Mouse (Mus musculus): ENCODE measurements around the gene Snn. TPM values are rescaled to one million over a fixed set of nuclear protein-coding genes. Genes with fewer than 3 reads are reported as not detected.

The Snn gene
- polyA plus RNA-seq, 1 experiment from 2014 or later = 37.2 TPM

DNA sequence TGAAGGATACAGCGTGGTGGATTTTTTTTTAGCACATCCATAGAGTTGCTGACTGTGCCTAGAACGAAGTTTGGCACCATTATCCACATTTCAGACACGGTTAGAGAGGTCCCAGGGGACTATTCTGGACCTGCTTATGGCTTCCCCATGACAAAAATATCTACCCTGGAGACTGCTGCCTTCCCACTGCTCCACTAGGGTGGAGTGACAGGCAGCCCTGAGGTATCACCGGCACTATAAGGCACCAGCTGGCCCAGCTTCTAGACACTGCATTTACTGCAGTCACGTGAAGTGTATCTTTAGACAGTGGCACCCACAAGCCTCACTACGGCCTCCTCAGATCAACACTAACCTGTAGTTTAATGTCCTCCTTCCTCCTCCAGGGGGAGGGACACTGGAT lies 5.9 kb upstream of the Snn start:
- Histone ChIP-seq H3K4me3 (no peak overlapping the region), H3K9me3 (no peaks in the 10 kb centered on the region), H3K4me1 (peaks cover 16% of the 10 kb centered on the region), H3K36me3 (no peaks in the 10 kb centered on the region), H3K27ac (0 out of 2 replicates have a peak overlapping the region, but pooled peaks have one; percentile 44), H3K27me3 (ENCODE audit: insufficient read depth, poor library complexity, severe bottlenecking) (no peaks in the 10 kb centered on the region)
- no peak for DNase-seq (ENCODE audit: low spot score)
- 82% methylated on average over 6 of the region's 6 CpGs for WGBS

DNA sequence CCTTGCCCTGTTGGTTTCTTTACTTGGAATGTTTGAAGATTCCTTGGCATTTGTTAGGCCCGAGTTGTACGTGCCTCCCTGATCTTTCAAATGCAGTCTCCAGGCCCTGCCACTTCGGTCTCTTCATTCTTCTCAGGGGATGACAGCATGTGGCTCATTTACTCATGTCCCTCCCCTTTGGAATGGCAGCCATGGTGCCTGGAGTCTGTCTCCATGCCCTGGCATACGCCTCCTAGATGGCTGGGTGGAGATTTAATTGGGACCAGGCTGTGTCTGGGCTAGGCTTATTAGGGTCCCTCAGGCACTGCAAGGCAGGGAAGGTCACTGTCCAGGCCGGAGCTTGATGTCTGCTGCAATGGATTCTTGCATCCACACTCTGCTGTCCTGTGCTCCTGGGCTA lies 4.8 kb upstream of the Snn start:
- no peaks in the 10 kb centered on the region for H3K9me3 ChIP-seq
- H3K27ac ChIP-seq = peak overlapping the region; percentile 44; the same call in 1 of the 2 replicates
- no peaks in the 10 kb centered on the region for H3K36me3 ChIP-seq
- no peak for DNase-seq (ENCODE audit: low spot score)
- WGBS = 67% methylated on average over 5 of the region's 5 CpGs
- H3K4me1 ChIP-seq = peaks cover 16% of the 10 kb centered on the region
- H3K4me3 ChIP-seq = no peak overlapping the region
- H3K27me3 ChIP-seq (ENCODE audit: insufficient read depth, poor library complexity, severe bottlenecking) = no peaks in the 10 kb centered on the region

DNA sequence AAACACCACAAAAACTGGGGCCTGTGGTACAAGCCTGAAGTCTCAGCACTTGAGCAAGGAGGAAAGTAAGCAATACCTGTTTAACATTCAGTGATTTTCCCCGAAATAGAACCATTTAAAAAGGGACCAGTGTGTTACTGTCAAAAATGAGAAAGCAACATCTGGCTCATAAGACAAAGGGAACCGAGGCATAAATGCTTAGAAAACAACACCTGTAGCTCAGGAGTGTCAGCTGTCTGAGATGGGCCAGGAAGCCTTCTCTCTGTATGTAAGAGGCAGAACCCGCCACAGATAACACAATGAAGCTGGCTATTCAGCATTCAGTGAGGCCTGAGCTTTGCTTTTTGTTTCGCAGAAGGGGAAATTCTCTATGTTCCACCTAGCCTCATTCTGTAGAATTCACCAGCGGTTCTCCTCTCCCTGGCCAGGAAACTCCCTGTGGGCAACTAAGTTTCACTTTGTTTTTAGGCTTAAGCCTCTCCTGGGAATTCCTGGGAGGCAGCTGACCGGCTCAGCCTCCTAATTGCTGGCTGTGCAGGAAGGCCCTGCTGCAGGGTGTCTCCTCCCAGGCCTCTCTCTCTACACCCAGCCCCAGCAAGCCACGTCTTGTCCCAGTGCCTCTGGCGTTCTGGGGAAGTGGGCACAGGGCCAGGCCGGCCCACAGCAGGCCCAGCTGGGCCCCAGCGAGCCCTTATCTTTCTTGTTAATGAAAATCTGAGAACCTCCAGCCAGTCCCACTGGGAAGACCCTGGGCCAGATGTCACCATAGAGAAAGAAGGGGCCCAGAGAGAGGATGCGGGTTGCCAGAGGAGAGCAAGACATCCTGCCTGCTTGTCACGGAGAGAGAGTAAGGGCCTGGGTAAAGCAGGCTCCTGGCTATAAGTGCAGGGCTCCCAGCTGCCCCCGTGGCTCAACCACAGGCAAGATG lies 2.3 kb downstream of the Snn start:
- Histone ChIP-seq H3K27ac (peak overlapping the region; percentile 88), H3K4me3 (peak overlapping the region; percentile 33; the same call in 1 of the 2 replicates), H3K27me3 (ENCODE audit: insufficient read depth, poor library complexity, severe bottlenecking) (no peaks in the 10 kb centered on the region), H3K9me3 (no peaks in the 10 kb centered on the region), H3K36me3 (0 out of 2 replicates have a peak, but pooled peaks cover 3% of the 10 kb centered on the region), H3K4me1 (peaks cover 34% of the 10 kb centered on the region)
- DNase-seq (ENCODE audit: low spot score) = peak; percentile 84
- WGBS = 23% methylated on average over 13 of the region's 13 CpGs

DNA sequence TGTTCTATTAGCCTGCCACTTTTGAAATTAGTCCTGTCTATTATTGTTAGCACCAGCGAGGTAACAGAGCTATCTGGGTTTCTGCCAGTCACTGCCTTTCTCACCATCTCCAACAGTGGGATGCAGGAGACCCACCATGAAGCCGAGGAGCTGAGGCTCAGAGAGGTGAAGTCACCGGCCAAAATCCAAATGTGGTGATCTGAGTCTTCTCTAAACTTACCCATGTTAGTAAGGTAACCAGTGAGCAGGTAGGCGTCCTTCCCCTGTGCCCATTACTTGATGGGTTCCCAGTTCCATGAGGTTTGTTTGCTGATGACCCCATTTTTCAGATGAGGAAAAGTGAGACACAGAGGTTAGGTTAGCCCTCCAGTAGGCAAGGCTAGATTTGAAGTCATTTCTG lies 3.6 kb downstream of the Snn start:
- 84% methylated on average over 4 of the region's 4 CpGs for WGBS
- Histone ChIP-seq H3K9me3 (no peaks in the 10 kb centered on the region), H3K4me1 (peaks cover 40% of the 10 kb centered on the region), H3K4me3 (no peak overlapping the region), H3K27ac (no peak overlapping the region), H3K36me3 (0 out of 2 replicates have a peak, but pooled peaks cover 3% of the 10 kb centered on the region), H3K27me3 (ENCODE audit: insufficient read depth, poor library complexity, severe bottlenecking) (no peaks in the 10 kb centered on the region)
- DNase-seq (ENCODE audit: low spot score) = no peak

DNA sequence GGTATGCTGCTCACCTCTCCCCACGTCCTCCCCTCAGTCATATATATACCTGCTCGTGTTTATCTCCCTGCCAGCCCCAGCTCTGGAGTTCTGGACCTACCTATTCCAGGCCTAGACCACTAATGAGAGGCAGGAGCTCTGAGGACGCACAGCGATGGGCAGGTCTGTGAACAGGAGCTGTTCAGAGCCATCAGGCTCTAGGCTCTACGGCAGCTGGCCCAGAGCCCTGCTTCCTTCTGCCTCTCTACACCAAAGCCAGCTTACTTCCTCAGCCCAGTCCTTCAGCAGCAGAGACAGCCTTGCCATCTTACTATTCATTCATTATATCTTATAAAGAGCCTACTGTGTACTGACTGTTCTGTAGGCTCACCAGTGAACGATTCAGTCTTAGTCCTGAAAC lies 4.0 kb downstream of the Snn start:
- Histone ChIP-seq H3K4me3 (no peak overlapping the region), H3K9me3 (no peaks in the 10 kb centered on the region), H3K27me3 (ENCODE audit: insufficient read depth, poor library complexity, severe bottlenecking) (no peaks in the 10 kb centered on the region), H3K36me3 (0 out of 2 replicates have a peak, but pooled peaks cover 3% of the 10 kb centered on the region), H3K4me1 (peaks cover 44% of the 10 kb centered on the region), H3K27ac (0 out of 2 replicates have a peak overlapping the region, but pooled peaks have one; percentile 96)
- WGBS = 84% methylated on average over 6 of the region's 6 CpGs
- DNase-seq (ENCODE audit: low spot score) = no peak

DNA sequence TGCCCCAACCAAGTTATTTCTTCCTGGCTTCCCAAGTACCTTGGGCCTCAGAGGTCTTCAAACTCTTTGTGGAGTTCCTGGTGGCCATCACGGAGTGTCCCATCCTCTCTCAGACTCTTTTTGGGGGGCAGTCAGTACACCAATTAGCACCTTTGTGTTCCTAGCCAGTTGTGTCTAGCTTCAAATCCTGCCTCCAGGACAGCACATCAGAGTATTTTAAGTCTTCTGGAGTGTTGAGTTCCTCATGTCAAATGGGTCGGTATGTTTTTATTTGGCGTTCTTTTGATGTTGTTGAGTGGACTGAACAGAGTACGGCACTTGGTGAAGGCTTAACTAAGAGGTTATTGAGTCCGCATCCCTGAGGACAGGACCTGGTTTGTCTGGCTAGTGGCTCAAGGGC lies 4.7 kb downstream of the Snn start:
- Histone ChIP-seq H3K27ac (peak overlapping the region; percentile 96), H3K4me1 (peaks cover 51% of the 10 kb centered on the region), H3K36me3 (0 out of 2 replicates have a peak, but pooled peaks cover 3% of the 10 kb centered on the region), H3K27me3 (ENCODE audit: insufficient read depth, poor library complexity, severe bottlenecking) (no peaks in the 10 kb centered on the region), H3K9me3 (no peaks in the 10 kb centered on the region), H3K4me3 (peak overlapping the region; percentile 80)
- 65% methylated on average over 5 of the region's 5 CpGs for WGBS
- DNase-seq (ENCODE audit: low spot score) = no peak

DNA sequence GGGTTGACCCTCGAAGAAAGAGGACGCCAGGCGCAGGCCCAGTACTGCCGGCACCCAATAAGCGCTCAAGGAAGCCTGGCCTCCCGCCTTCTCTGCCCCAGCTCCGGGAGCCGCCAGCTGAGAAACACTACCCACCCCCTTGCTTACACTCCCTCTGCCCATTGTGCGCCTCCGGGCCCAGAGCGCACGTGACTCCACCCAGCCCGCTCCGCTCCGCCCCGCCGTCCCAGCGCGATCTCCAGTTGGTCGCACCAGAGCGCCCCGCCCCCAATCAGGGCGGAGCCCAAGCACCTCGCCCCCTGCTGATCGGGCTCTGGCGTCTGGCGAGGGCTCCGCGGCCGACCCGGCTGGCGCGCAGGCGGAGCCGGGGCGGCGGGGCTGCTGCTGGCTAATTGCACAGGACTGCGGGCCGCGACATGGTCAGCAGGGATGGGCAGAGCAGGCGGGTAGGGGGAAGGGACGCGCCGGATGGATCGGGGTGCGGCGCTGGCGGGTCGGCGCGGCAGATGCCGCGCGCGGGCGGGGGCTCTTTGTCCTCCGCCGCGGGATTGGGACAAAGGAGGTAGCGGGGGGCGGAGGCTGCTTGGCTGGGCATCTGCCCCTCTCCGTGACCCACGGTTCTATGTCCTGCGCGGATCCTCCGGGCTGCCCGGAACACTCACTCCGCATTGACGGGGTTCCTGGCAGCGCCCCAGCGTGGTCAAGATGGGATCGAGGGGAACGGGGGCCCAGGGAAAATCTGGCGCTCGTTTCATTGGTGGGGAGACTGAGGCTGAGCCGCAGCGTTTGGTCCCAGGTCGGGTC lies 5.5 kb downstream of the Snn start, which contains the start of gene Litaf:
Gene Litaf, minus strand, starts transcription at position 129 of the 804 bp plus-strand sequence.
- Histone ChIP-seq H3K27me3 (ENCODE audit: insufficient read depth, poor library complexity, severe bottlenecking) (no peaks in the 10 kb centered on the region), H3K4me1 (peaks cover 51% of the 10 kb centered on the region)
- WGBS = under 1% methylated on average over 78 of the region's 78 CpGs

DNA sequence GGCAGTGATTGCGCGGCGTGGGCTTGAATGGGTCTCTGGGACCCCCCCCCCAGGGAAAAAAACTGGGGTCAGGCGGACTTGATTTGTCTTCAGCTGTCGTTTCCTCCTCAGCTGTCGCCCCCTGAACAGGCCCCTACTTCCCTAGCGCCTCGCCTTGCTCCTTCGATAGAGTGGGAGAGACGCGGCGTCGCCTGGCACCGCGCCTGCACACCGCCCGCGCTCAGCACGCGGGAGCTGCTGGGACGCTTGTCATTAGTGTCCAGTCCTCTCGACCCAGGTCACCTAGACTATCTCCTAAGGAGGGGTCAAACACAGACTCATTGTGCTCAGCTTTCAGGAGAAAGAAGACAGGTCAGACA lies 6.1 kb downstream of the Snn start:
- DNase-seq (ENCODE audit: low spot score) = no peak
- no peaks in the 10 kb centered on the region for H3K27me3 ChIP-seq (ENCODE audit: insufficient read depth, poor library complexity, severe bottlenecking)
- peak overlapping the region; percentile 96 for H3K27ac ChIP-seq
- H3K4me3 ChIP-seq = peak overlapping the region; percentile 80
- WGBS = under 1% methylated on average over 22 of the region's 22 CpGs
- H3K4me1 ChIP-seq = peaks cover 51% of the 10 kb centered on the region
- no peaks in the 10 kb centered on the region for H3K9me3 ChIP-seq
- H3K36me3 ChIP-seq = peaks cover 12% of the 10 kb centered on the region; the same call in 1 of the 2 replicates

More for the DNA sequence above, 5.5 kb downstream of the Snn start, which contains the start of gene Litaf:
- peak; percentile 99 for DNase-seq (ENCODE audit: low spot score)
- Histone ChIP-seq H3K4me3 (peak within 1 kb of the TSS; percentile 80), H3K36me3 (peaks cover 6% of the 10 kb centered on the region; the same call in 1 of the 2 replicates), H3K9me3 (no peaks in the 10 kb centered on the region), H3K27ac (peak within 1 kb of the TSS; percentile 96)

DNA sequence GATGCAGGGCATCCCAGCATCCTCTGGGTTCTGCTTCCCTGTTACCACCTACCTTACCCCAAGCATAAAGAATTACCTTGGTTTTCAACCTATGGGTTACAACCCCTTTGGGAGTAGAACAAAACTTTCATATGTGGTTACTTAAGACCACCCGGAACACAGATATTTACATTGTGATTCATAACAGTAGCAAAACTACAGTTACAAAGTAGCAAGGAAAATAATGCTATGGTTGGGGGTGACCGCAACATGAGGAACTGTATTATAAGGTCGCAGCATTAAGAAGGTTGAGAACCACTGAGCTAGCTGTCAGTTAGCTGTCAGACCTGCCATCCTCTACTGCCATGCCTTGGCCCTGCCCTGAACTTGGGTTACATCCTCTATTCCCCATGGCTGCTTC lies 7.9 kb downstream of the Snn start:
- Histone ChIP-seq H3K27ac (no peak overlapping the region; the same call in 1 of the 2 replicates), H3K4me3 (0 out of 2 replicates have a peak overlapping the region, but pooled peaks have one; percentile 3), H3K4me1 (peaks cover 52% of the 10 kb centered on the region), H3K27me3 (ENCODE audit: insufficient read depth, poor library complexity, severe bottlenecking) (no peaks in the 10 kb centered on the region), H3K36me3 (peaks cover 30% of the 10 kb centered on the region), H3K9me3 (no peaks in the 10 kb centered on the region)
- WGBS = 88% methylated on average over 3 of the region's 3 CpGs
- DNase-seq (ENCODE audit: low spot score) = no peak

DNA sequence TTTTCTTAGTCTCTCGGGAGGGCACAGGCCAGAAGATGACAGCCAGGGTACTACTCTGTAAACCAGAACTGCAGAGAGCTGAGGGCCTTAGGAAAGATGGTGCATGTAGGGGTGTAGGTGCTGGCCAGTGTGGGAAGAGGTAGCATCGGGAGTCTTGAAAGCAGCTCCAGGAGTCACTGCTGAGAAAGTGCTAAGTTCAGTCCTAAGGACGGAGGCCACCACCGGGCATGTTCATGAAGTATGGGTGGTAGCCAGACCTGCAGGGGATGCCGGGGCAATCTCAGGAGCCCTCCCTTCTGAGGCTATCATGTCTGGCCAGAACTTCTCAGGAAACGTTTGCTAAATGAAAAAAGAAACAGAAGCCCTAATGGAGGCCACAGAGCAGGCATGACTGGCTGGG lies 8.5 kb downstream of the Snn start:
- peak overlapping the region; percentile 19; the same call in 1 of the 2 replicates for H3K27ac ChIP-seq
- H3K4me1 ChIP-seq = peaks cover 51% of the 10 kb centered on the region
- no peak for DNase-seq (ENCODE audit: low spot score)
- WGBS = 63% methylated on average over 6 of the region's 6 CpGs
- H3K9me3 ChIP-seq = no peaks in the 10 kb centered on the region
- H3K27me3 ChIP-seq (ENCODE audit: insufficient read depth, poor library complexity, severe bottlenecking) = no peaks in the 10 kb centered on the region
- 0 out of 2 replicates have a peak overlapping the region, but pooled peaks have one; percentile 3 for H3K4me3 ChIP-seq
- H3K36me3 ChIP-seq = peaks cover 36% of the 10 kb centered on the region

DNA sequence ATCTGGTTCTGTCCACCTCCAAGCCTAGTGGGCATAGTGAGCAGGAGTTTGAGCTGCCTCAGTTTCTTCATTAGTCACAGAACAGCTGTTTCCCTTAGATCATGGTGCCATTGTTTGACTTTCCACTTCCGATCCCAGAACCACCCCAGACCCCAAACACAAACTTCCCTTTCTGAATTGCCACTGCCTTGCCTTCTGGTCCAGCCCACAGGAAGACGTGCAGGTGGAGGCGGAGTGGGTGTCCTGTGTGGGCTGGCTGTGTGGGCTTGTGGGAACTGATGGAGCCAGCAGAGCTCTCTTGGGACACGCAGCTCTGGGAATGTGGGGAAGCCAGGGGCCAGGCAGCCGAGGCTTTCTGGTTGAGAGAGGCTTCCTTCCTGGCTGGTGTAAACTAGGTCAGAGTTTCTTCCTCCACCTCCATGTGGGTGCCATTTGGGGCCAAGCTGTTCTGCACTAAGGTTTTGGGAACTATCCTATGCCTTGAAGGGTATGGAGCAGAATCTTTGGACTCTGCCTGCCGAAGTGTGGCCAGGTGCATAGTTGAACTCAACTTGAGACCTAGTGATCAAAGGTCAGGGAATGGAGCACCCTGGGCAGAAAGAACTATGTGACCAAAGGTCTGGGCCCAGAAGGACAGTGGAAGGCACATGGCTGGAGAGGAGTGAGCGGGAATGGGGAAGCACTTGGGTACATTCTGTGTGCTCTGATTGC lies 9.1 kb downstream of the Snn start:
- Histone ChIP-seq H3K4me3 (no peak overlapping the region), H3K27me3 (ENCODE audit: insufficient read depth, poor library complexity, severe bottlenecking) (no peaks in the 10 kb centered on the region), H3K36me3 (peaks cover 42% of the 10 kb centered on the region), H3K4me1 (peaks cover 49% of the 10 kb centered on the region), H3K9me3 (no peaks in the 10 kb centered on the region), H3K27ac (peak overlapping the region; percentile 38; the same call in 1 of the 2 replicates)
- 77% methylated on average over 7 of the region's 7 CpGs for WGBS
- no peak for DNase-seq (ENCODE audit: low spot score)

DNA sequence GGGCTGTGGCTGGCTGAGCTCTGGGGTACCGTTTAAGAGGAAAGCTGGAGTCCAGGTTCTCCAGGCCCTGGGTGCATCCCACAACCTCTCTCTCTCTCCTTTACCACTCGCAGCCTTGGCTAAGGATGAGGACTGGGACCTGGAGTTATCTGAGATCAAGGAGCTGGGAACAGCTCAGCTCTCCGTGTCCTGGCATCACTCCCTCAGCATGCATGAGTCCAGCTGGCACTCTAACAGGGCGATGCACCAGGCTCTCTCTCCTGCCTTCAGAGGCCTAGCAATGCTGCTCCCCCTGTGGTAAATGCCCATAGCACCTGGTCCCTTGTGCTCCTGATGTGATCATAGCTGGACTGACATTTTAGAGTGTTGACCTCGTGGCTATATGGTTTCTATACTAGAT lies 10.4 kb downstream of the Snn start:
- no peaks in the 10 kb centered on the region for H3K9me3 ChIP-seq
- peaks cover 54% of the 10 kb centered on the region for H3K36me3 ChIP-seq
- no peak overlapping the region for H3K4me3 ChIP-seq
- peaks cover 40% of the 10 kb centered on the region for H3K4me1 ChIP-seq
- DNase-seq (ENCODE audit: low spot score) = peak; percentile 74
- WGBS = 80% methylated on average over 5 of the region's 5 CpGs
- H3K27me3 ChIP-seq (ENCODE audit: insufficient read depth, poor library complexity, severe bottlenecking) = no peaks in the 10 kb centered on the region
- H3K27ac ChIP-seq = no peak overlapping the region
